Mouse (Mus musculus) common myeloid progenitor, adult 5-6 weeks (primary cell): Measurements from ENCODE around the gene Ddx42. TPM values are rescaled to one million over a fixed set of nuclear protein-coding genes. Genes with fewer than 3 reads are reported as not detected.

ENCODE experiments used
- ATAC-seq: replicated peaks from 2 replicates; pipeline ENCODE4 v1.8.0; 2016; ENCODE audit warnings: low read depth, mild to moderate bottlenecking, moderate TSS enrichment, inconsistent platforms; ENCODE audit not compliant: poor library complexity, severe bottlenecking
- total RNA-seq: library from RNA; stranded (forward); fragments of 200-1000, 187-1606 nt; gene quantifications from 2 replicates; pipeline ENCODE4 v1.2.3, GENCODE M21; 2017

Ddx42 gene
- total RNA-seq, 1 experiment from 2014 or later: 103 TPM

GRCm38 (mm10) chr11:106266431-106266830 lies 49.7 kb downstream of the Ddx42 start:
- ATAC-seq: no peak

GRCm38 (mm10) chr11:106267311-106267852 lies 50.7 kb downstream of the Ddx42 start:
- ATAC-seq: no peak; the same call in 1 of the 2 replicates

- no peak for ATAC-seq
Observed at GRCm38 (mm10) chr11:106267871-106268270, 51.1 kb downstream of the Ddx42 start.

- ATAC-seq: no peak
Observed at GRCm38 (mm10) chr11:106268326-106269059, 51.8 kb downstream of the Ddx42 start.

GRCm38 (mm10) chr11:106269060-106269431 lies 52.3 kb downstream of the Ddx42 start:
- ATAC-seq: no peak

GRCm38 (mm10) chr11:106271131-106271793 lies 54.5 kb downstream of the Ddx42 start:
- ATAC-seq: no peak

- ATAC-seq: no peak
Observed at GRCm38 (mm10) chr11:106271794-106272643, 55.3 kb downstream of the Ddx42 start.

GRCm38 (mm10) chr11:106272644-106273310 lies 56.1 kb downstream of the Ddx42 start, which contains the start of gene Smarcd2:
Gene Smarcd2, minus strand, starts transcription at chr11:106272972.
- peak; percentile 80 for ATAC-seq

GRCm38 (mm10) chr11:106273311-106273684 lies 56.6 kb downstream of the Ddx42 start:
- no peak for ATAC-seq

GRCm38 (mm10) chr11:106273811-106274210 lies 57.1 kb downstream of the Ddx42 start:
- no peak for ATAC-seq

- no peak for ATAC-seq
Observed at GRCm38 (mm10) chr11:106274374-106274773, 57.6 kb downstream of the Ddx42 start.

GRCm38 (mm10) chr11:106274971-106275411 lies 58.3 kb downstream of the Ddx42 start:
- no peak for ATAC-seq

- ATAC-seq: peak; percentile 75
Observed at GRCm38 (mm10) chr11:106276454-106276853, 59.7 kb downstream of the Ddx42 start, which contains the start of gene Tcam1. Gene Tcam1, plus strand, starts transcription at chr11:106276672.

GRCm38 (mm10) chr11:106282452-106282851 lies 65.7 kb downstream of the Ddx42 start:
- ATAC-seq: no peak

GRCm38 (mm10) chr11:106283371-106283770 lies 66.6 kb downstream of the Ddx42 start:
- ATAC-seq: no peak

- no peak for ATAC-seq
Observed at GRCm38 (mm10) chr11:106284126-106284525, 67.4 kb downstream of the Ddx42 start.

- no peak for ATAC-seq
Observed at GRCm38 (mm10) chr11:106286206-106286605, 69.5 kb downstream of the Ddx42 start.

GRCm38 (mm10) chr11:106286987-106287386 lies 70.3 kb downstream of the Ddx42 start:
- ATAC-seq: no peak

- ATAC-seq: 0 out of 2 replicates have a peak, but pooled peaks have one; percentile 52
Observed at GRCm38 (mm10) chr11:106289369-106289768, 72.6 kb downstream of the Ddx42 start.

GRCm38 (mm10) chr11:106290376-106290775 lies 73.7 kb downstream of the Ddx42 start:
- no peak for ATAC-seq
